23 mouse cellular contexts compared by ENCODE assay signal in the genomic region with DNA sequence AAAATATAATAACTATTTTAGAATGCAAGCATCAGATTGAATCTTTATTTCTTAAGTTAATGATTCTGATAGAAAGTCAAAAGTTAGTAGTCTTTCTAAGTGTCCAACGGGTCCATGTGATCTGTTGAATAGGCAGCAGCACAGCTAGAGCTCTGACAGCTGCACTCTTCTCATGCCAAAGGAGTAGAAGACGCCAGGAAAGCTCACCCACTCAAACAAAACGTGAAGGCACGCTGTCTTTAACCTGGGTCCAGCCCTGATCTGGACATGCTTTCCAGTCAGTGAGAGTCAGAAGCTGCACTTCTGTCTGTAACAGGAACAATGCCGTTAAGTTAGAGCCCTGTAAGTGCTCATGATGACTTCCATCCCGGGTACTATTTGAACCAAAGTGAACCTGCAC. TPM values are rescaled to one million over a fixed set of nuclear protein-coding genes. Genes with fewer than 3 reads are reported as not detected.
DNase-seq lines count a peak whose midpoint lies in the region; TF ChIP-seq lines count a peak whose summit lies in the region.
"Had no signal": no experiment of that assay in that cellular context is flagged by ENCODE, and none has a peak within 500 bp of the region (broad histone marks: within the 10 kb centered on the region; RNA-seq: fewer than 3 reads in every experiment).

No protein-coding gene starts in this region.

- H3K4me2 ChIP-seq in myocyte (ENCODE audit: low read depth), result peak overlapping the region; percentile 42
- H3K4me2 ChIP-seq: embryonic facial prominence, embryonic 12.5 days; forebrain, embryonic 13.5 days; forebrain, embryonic 15.5 days had no signal

- no peak overlapping the region for H3K4me3 ChIP-seq in cerebellum, adult 2 months (replicated peaks; ENCODE audit: insufficient read depth, low read depth, low read length)
- no peak overlapping the region for H3K4me3 ChIP-seq in myocyte
- H3K4me3 ChIP-seq: embryonic facial prominence, embryonic 10.5 days; embryonic facial prominence, embryonic 12.5 days; forebrain, embryonic 13.5 days; forebrain, embryonic 15.5 days had no signal

- H3K27me3 ChIP-seq in cerebellum, adult 2 months (ENCODE audit: control insufficient read depth, insufficient read depth, low read length), result no peaks in the 10 kb centered on the region
- H3K27me3 ChIP-seq in myocyte (ENCODE audit: control insufficient read depth, insufficient read depth, insufficient read length), result no peaks in the 10 kb centered on the region
- H3K27me3 ChIP-seq: CH12.LX; embryonic facial prominence, embryonic 12.5 days; forebrain, embryonic 13.5 days; forebrain, embryonic 15.5 days had no signal

- H3K27ac ChIP-seq in cerebellum, adult 2 months (ENCODE audit: insufficient read depth, low read length), result no peak overlapping the region
- H3K27ac ChIP-seq: embryonic facial prominence, embryonic 10.5 days; embryonic facial prominence, embryonic 12.5 days; forebrain, embryonic 13.5 days; forebrain, embryonic 15.5 days had no signal

- no peak overlapping the region for H3ac ChIP-seq in myocyte (ENCODE audit: control insufficient read depth, insufficient read length)

- WGBS in cerebellum, adult 2 months, result 23% methylated on average over 6 of the region's 6 CpGs

- no peaks in the 10 kb centered on the region for H3K4me1 ChIP-seq in cerebellum, adult 2 months (ENCODE audit: control insufficient read depth, insufficient read depth, low read length)
- H3K4me1 ChIP-seq: embryonic facial prominence, embryonic 12.5 days; forebrain, embryonic 13.5 days; forebrain, embryonic 15.5 days had no signal

- no peak for TF ChIP-seq CTCF in cerebellum, adult 2 months (IDR thresholded peaks at IDR 0.05; ENCODE audit: borderline replicate concordance, insufficient read depth, low read depth, low read length)

- no peaks in the 10 kb centered on the region for H3K79me2 ChIP-seq in myocyte (ENCODE audit: control insufficient read depth, insufficient read depth)

- no peaks in the 10 kb centered on the region for H3K36me3 ChIP-seq in myocyte (ENCODE audit: control insufficient read depth, insufficient read depth)
- H3K36me3 ChIP-seq: embryonic facial prominence, embryonic 10.5 days; embryonic facial prominence, embryonic 12.5 days; forebrain, embryonic 15.5 days; G1E had no signal

- peak; percentile 21 to 22 for DNase-seq in cerebellum, postnatal 10 days
- DNase-seq in cerebellum, adult 2 months, result no peak
- peak; percentile 10 for DNase-seq in gastrocnemius, postnatal 25 days
- no peak for DNase-seq in gastrocnemius, adult 8-10 months (ENCODE audit: low spot score in 2 of 2)
- peak; percentile 9 for DNase-seq in left cerebral cortex, postnatal 4 days
- DNase-seq in left cerebral cortex, adult 9 months (ENCODE audit: low spot score in 2 of 2), result no peak
- DNase-seq: adrenal gland, adult 8-10 months; adrenal gland, postnatal 14 days; adrenal gland, postnatal 36 days; B cell, adult 2 months; cerebellum, adult 11-12 months; cerebellum, adult 8-10 months; cerebellum, adult 9-11 months; cerebellum, postnatal 25 days had no signal

- no peak for TF ChIP-seq POLR2A in cerebellum, adult 2 months (IDR thresholded peaks at IDR 0.05; ENCODE audit: borderline replicate concordance, insufficient read depth, low read length)
- TF ChIP-seq POLR2A in myocyte (IDR thresholded peaks at IDR 0.05; ENCODE audit: insufficient read length, low read depth), result no peak

- intact Hi-C loops in left cerebral cortex, postnatal 4 days (cut with DNase I), result no loop called here

TF ChIP-seq in myocyte, 11 proteins besides CTCF, POLR2A, EP300 and RAD21:
- peak in 2 of 3 experiments; percentile 11 to 52 for TF ChIP-seq MYOD1 (IDR thresholded peaks at IDR 0.05; ENCODE audit: control insufficient read depth in 1 of 3, insufficient read length in 2 of 3, low read depth in 2 of 3)
- peak in 1 of 3 experiments; percentile 17 for TF ChIP-seq MYOG (IDR thresholded peaks at IDR 0.05; ENCODE audit: control insufficient read depth in 1 of 3, insufficient read depth in 1 of 3, insufficient read length in 2 of 3, low read depth in 2 of 3)
- no peak for TF ChIP-seq CEBPB (IDR thresholded peaks at IDR 0.05; ENCODE audit: insufficient read depth, poor library complexity, severe bottlenecking)

RNA-seq across cellular contexts. Expression of a gene that starts 56.3 kb away (rescaled TPM):
- 187 and 202 TPM in 2 replicates for polyA plus RNA-seq in cerebellum, adult 2 months (2012; rRNA removed)
- under 1 TPM; 0.10 to 0.13 TPM for total RNA-seq in gastrocnemius, postnatal 25 days (2021)
- total RNA-seq in gastrocnemius, adult 8-10 months (2022), result under 1 TPM; 0.13 to 0.86 (median 0.30) TPM
- 100 to 1,000 TPM; 188 to 197 TPM for total RNA-seq in left cerebral cortex, postnatal 4 days (2021)
- 3.9 TPM for polyA plus RNA-seq in myocyte (2012; fragmentation: generic; extraction: Trizol)
- total RNA-seq: CH12.LX had no signal
- polyA plus RNA-seq: activated CD4-positive, CD25-positive, alpha-beta regulatory T cell, adult 4 months; CD4-positive, CD25-positive, alpha-beta regulatory T cell, adult 4 months; G1E had no signal

Comparison
In these comparisons a context has a peak if more than half of its experiments do, and no peak if none do; other contexts are left out.
1. DNase-seq: peak in cerebellum, postnatal 10 days (2 of 2), gastrocnemius, postnatal 25 days (single experiment) and left cerebral cortex, postnatal 4 days (single experiment); none in cerebellum, adult 2 months (0 of 2), gastrocnemius, adult 8-10 months (0 of 2) and left cerebral cortex, adult 9 months (0 of 2).
2. RNA of a gene that starts 56.3 kb away (total RNA-seq): 188 to 197 TPM in left cerebral cortex, postnatal 4 days; 0.13 to 0.86 TPM in gastrocnemius, adult 8-10 months and 0.10 to 0.13 TPM in gastrocnemius, postnatal 25 days; every median in the first group is over 100 times any median in the second.